In genomic region chr3:28008369-28008768, GRCm38 (mm10) we compare ENCODE assay signal across 20 mouse cellular contexts.
DNase-seq lines count a peak whose midpoint lies in the region; ATAC-seq and TF ChIP-seq lines count a peak whose summit lies in the region.
"Had no signal": no experiment of that assay in that cellular context is flagged by ENCODE, and none has a peak within 500 bp of the region (broad histone marks: within the 10 kb centered on the region; RNA-seq: fewer than 3 reads in every experiment).

No protein-coding gene starts in this region.

- no peak overlapping the region for H3K4me2 ChIP-seq in intestine, embryonic 16.5 days (ENCODE audit: low read depth, low read length)
- H3K4me2 ChIP-seq in hindbrain, embryonic 16.5 days (ENCODE audit: low read length) = no peak overlapping the region
- H3K4me2 ChIP-seq: limb, embryonic 12.5 days; liver, embryonic 15.5 days; midbrain, embryonic 15.5 days had no signal

- H3K27ac ChIP-seq in embryonic fibroblast, embryonic 13.5 days (ENCODE audit: insufficient read depth, low read length) = peak overlapping the region; percentile 90
- no peak overlapping the region for H3K27ac ChIP-seq in intestine, embryonic 16.5 days (ENCODE audit: low read length)
- H3K27ac ChIP-seq in hindbrain, embryonic 16.5 days (ENCODE audit: low read depth, low read length) = no peak overlapping the region
- H3K27ac ChIP-seq: left cerebral cortex, adult 2 months; limb, embryonic 12.5 days; liver, embryonic 15.5 days; midbrain, embryonic 15.5 days had no signal

- H3K4me3 ChIP-seq in embryonic fibroblast, embryonic 13.5 days (ENCODE audit: insufficient read depth, low read length) = no peak overlapping the region
- no peak overlapping the region for H3K4me3 ChIP-seq in intestine, embryonic 16.5 days (ENCODE audit: low read length)
- H3K4me3 ChIP-seq in hindbrain, embryonic 16.5 days (ENCODE audit: low read length) = no peak overlapping the region
- H3K4me3 ChIP-seq: erythroblast, embryonic 14.5 days; left cerebral cortex, adult 2 months; limb, embryonic 12.5 days; liver, embryonic 15.5 days; midbrain, embryonic 15.5 days had no signal

- WGBS in intestine, embryonic 16.5 days = 71% methylated on average over 4 of the region's 4 CpGs
- 84% methylated on average over 4 of the region's 4 CpGs for WGBS in hindbrain, embryonic 16.5 days

- no peaks in the 10 kb centered on the region for H3K27me3 ChIP-seq in intestine, embryonic 16.5 days (replicated peaks; ENCODE audit: control insufficient read depth, insufficient read depth, low read length)
- H3K27me3 ChIP-seq in hindbrain, embryonic 16.5 days (replicated peaks; ENCODE audit: control insufficient read depth, insufficient read depth, low read length) = no peaks in the 10 kb centered on the region
- H3K27me3 ChIP-seq: limb, embryonic 12.5 days; liver, embryonic 15.5 days; midbrain, embryonic 15.5 days had no signal

- H3K4me1 ChIP-seq in embryonic fibroblast, embryonic 13.5 days (ENCODE audit: control insufficient read depth, insufficient read depth, low read length) = no peaks in the 10 kb centered on the region
- no peaks in the 10 kb centered on the region; the same call in 1 of the 2 replicates for H3K4me1 ChIP-seq in intestine, embryonic 16.5 days (ENCODE audit: control insufficient read depth, insufficient read depth, low read length)
- H3K4me1 ChIP-seq in hindbrain, embryonic 16.5 days (ENCODE audit: control insufficient read depth, insufficient read depth, low read depth, low read length) = no peaks in the 10 kb centered on the region
- H3K4me1 ChIP-seq: limb, embryonic 12.5 days had no signal

- no peak for ATAC-seq in intestine, embryonic 16.5 days
- no peak for ATAC-seq in hindbrain, embryonic 16.5 days
- ATAC-seq: forebrain, postnatal 0 days; midbrain, embryonic 15.5 days had no signal

- TF ChIP-seq POLR2A in embryonic fibroblast, embryonic 13.5 days (IDR thresholded peaks at IDR 0.05; ENCODE audit: low read depth, low read length) = no peak

- TF ChIP-seq CTCF in embryonic fibroblast, embryonic 13.5 days (IDR thresholded peaks at IDR 0.05; ENCODE audit: borderline replicate concordance, insufficient read depth, low read length) = no peak

- no peaks in the 10 kb centered on the region for H3K9me3 ChIP-seq in intestine, embryonic 16.5 days (ENCODE audit: control insufficient read depth, low read length)
- no peaks in the 10 kb centered on the region for H3K9me3 ChIP-seq in hindbrain, embryonic 16.5 days (ENCODE audit: control insufficient read depth, low read length)
- H3K9me3 ChIP-seq: limb, embryonic 12.5 days; liver, embryonic 15.5 days; midbrain, embryonic 15.5 days had no signal

- no peaks in the 10 kb centered on the region for H3K36me3 ChIP-seq in intestine, embryonic 16.5 days (ENCODE audit: control insufficient read depth, insufficient read depth, low read length)
- no peaks in the 10 kb centered on the region for H3K36me3 ChIP-seq in hindbrain, embryonic 16.5 days (ENCODE audit: control insufficient read depth, insufficient read depth, low read length)
- H3K36me3 ChIP-seq: limb, embryonic 12.5 days; liver, embryonic 15.5 days; midbrain, embryonic 15.5 days had no signal

- peak; percentile 29 for DNase-seq in gastrocnemius, postnatal 25 days
- no peak for DNase-seq in gastrocnemius, postnatal 10 days
- DNase-seq in NIH3T3 (ENCODE audit: low read depth) = peak; percentile 30
- peak; percentile 59 for DNase-seq in lung, postnatal 36 days
- no peak for DNase-seq in cerebellum, adult 8-10 months
- DNase-seq: adrenal gland, postnatal 14 days; cerebellum, adult 18-20 months; forebrain, postnatal 0 days; kidney, adult 2 months; kidney, postnatal 14 days; spleen, adult 18-20 months; thymus, postnatal 14 days had no signal

- no peak overlapping the region for H3K9ac ChIP-seq in intestine, embryonic 16.5 days (ENCODE audit: low read depth, low read length)
- no peak overlapping the region for H3K9ac ChIP-seq in hindbrain, embryonic 16.5 days (ENCODE audit: low read depth, low read length)
- H3K9ac ChIP-seq: forebrain, postnatal 0 days; limb, embryonic 12.5 days; liver, embryonic 15.5 days; midbrain, embryonic 15.5 days had no signal

Comparison
In these comparisons a context has a peak if more than half of its experiments do, and no peak if none do; other contexts are left out.
1. DNase-seq: peak in gastrocnemius, postnatal 25 days (single experiment), NIH3T3 (single experiment) and lung, postnatal 36 days (single experiment); none in gastrocnemius, postnatal 10 days (single experiment) and cerebellum, adult 8-10 months (single experiment).